Mouse (Mus musculus) spleen, adult 12 weeks (tissue): ENCODE results near the gene Rassf8.

Source experiments
- DNase-seq: peaks from one replicate; pipeline ENCODE4 v3.0.0; 2022; ENCODE audit warnings: low spot score

Rassf8 gene

GRCm38 (mm10) chr6:145862739-145863064 is 116.2 kb downstream of the Rassf8 start:
- no peak for DNase-seq

- no peak for DNase-seq
Observed at GRCm38 (mm10) chr6:145863065-145863971, 116.8 kb downstream of the Rassf8 start.

DNA sequence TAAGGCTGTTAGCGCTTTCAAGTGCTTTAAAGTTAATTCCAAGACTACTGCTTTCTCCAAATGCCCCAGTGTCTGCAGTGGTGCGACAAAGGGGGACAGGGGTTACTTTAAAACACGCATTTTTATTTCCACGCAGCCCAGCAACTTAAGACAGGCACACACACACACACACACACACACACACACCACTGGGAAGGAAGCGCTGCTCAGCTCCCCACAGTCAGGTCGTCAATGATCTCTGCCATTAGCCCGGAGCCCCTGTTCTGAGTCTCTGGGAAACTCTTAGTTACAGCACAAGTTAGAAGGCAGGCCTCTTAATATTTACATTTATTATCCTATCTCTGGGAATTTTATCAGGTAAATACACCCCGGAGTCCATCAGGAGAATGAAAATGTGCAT is 117.6 kb downstream of the Rassf8 start:
- DNase-seq, result no peak

GRCm38 (mm10) chr6:145865289-145865885 is 118.8 kb downstream of the Rassf8 start, which contains the start of gene Bhlhe41:
Gene Bhlhe41 (minus strand): TSS chr6:145865558.
- DNase-seq, result no peak

DNA sequence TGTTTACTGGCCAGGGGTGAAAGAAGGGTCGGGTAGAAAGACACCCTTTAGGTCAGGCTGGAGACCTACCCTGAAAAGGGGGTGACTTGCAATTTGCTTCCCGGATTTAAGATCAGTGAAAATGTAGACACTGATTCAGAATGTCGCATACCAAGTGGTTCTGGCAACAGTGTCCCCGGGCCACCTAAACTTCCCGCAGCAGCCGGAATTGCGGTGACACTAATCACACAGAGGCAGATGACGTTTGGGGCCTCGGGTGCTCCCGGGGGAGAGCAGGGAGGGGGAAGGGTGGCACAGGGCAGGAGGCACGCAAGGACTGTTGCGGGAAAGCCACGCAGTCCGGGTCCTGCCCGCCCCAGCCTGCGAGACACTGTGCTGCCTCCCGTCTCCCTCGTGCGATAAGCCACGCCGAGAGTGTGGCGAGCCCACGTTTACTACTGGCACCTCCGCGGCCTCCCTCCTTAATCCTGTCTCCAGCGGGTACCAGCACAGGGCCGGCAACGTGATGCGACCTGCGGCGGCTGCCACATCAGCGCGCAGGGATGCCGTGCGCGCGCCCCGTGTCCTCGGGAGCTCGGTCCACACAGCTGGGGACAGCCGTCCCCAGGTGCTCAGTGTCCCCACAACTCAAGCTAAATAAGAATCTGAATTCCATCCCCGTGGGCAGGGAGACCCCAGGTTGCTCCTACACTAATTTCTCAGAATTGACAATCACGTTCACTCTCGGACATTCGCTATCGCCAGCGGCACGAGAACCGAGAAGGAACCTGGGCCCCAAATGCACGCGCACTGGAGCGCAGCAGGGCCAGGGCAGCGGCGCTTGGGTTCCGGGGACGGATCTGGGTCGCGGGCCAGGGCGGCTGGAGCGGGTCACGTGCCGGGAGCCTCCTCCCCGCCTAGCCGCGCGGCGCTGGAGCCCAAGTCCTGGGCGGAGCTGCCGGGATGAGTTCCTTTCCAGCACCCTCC is 119.6 kb downstream of the Rassf8 start:
- no peak for DNase-seq

- no peak for DNase-seq
Observed at GRCm38 (mm10) chr6:145867111-145867510, 120.6 kb downstream of the Rassf8 start.
